Mouse (Mus musculus) liver, embryonic 18 days (tissue): ENCODE data around the gene Tmem229a. TPM values are rescaled to one million over a fixed set of nuclear protein-coding genes. Genes with fewer than 3 reads are reported as not detected.

Experiments used
- polyA plus RNA-seq: library from polyadenylated mRNA; depleted of rRNA; stranded (reverse); fragments of >200 nt; gene quantifications from 2 replicates; pipeline ENCODE4 v1.2.3, GENCODE M21; 2012; rRNA removed

Tmem229a gene
- 0.19 and 0.22 TPM in 2 replicates for polyA plus RNA-seq

DNA sequence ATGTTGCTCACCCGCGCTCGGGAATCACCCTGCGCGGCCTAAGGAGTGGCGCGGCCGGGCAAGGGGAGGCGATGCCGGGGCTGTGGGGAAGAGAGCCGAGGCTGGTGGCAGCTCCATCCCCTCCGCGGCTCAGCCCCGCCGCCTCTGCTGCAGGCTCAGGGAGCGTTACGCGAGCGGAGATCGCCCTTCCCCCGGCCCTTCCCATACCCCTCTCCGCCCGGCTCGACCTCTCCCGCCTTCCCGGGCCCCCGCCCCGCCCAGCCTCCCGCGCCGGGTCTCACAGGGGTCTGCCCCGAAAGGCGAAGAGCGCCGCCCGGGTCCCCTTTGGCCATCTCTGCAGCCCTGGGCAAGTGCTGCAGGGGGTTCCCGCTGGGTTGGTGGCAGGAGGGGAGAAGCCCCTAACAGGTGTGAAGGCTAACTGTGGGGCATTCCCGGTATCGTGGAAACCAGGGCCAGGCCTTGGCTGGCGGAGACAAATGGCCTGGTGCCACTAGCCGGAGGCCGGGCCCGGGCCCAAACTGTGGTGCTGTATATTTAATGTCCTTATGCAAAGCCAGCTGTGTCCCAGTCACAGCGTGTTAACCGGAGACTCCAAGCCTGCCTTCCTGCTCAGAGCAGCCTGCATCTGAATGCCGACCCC lies at the start of gene Tmem229a:
Tmem229a (minus strand) TSS at position 352 of the 640 bp plus-strand sequence.

Other genes with a start within 250 kb of the Tmem229a start
- not detected in 2 replicates for gene Hyal6, start 223.1 kb downstream of the Tmem229a start, polyA plus RNA-seq
- gene Hyal4, start 208.0 kb downstream of the Tmem229a start, polyA plus RNA-seq = not detected in 2 replicates
- gene Spam1, start 165.1 kb downstream of the Tmem229a start, polyA plus RNA-seq = not detected in 2 replicates
- gene Hyal5, start 98.3 kb downstream of the Tmem229a start, polyA plus RNA-seq = 0.11 TPM in 1 of 2 replicates, not detected in the other